Mouse (Mus musculus) hindbrain, embryonic 11.5 days (tissue): ENCODE measurements around the gene Rbfox1. TPM values are rescaled to one million over a fixed set of nuclear protein-coding genes. Genes with fewer than 3 reads are reported as not detected.

Source experiments
- ATAC-seq: fragments of 200-750 bp; cut with Nextera tagmentation; 2 replicates; pipeline ENCODE4 v1.8.0; 2017; ENCODE audit warnings: mild to moderate bottlenecking, moderate TSS enrichment, moderate library complexity; ENCODE audit not compliant: low FRiP score
- DNase-seq: peaks from one replicate; pipeline ENCODE4 v3.0.0-alpha.2; 2015; ENCODE audit warnings: low spot score
- H3K27ac ChIP-seq: fragments of 300-500 bp; sonication (generic); 2 replicates; pipeline ENCODE4 v1.5.1; 2014; ENCODE audit warnings: mild to moderate bottlenecking, low read depth, low read length
- H3K27me3 ChIP-seq: fragments of 300-500 bp; sonication (generic); 2 replicates; pipeline ENCODE4 v1.6.1; 2014; ENCODE audit warnings: mild to moderate bottlenecking, low read length, moderate library complexity, mixed read lengths; ENCODE audit not compliant: control insufficient read depth, insufficient read depth
- H3K36me3 ChIP-seq: fragments of 300-500 bp; sonication (generic); 2 replicates; pipeline ENCODE4 v1.6.1; 2014; ENCODE audit warnings: mild to moderate bottlenecking, low read length, moderate library complexity, mixed read lengths; ENCODE audit not compliant: control insufficient read depth, insufficient read depth
- H3K4me1 ChIP-seq: fragments of 300-500 bp; sonication (generic); replicated peaks from 2 replicates; pipeline ENCODE4 v1.6.1; 2014; ENCODE audit warnings: low read length, mixed read lengths; ENCODE audit not compliant: control insufficient read depth, insufficient read depth
- H3K4me2 ChIP-seq: fragments of 300-500 bp; sonication (generic); replicated peaks from 2 replicates; pipeline ENCODE4 v1.6.1; 2014; ENCODE audit warnings: mild to moderate bottlenecking, low read depth, low read length
- H3K4me3 ChIP-seq: fragments of 300-500 bp; sonication (generic); 2 replicates; pipeline ENCODE4 v1.5.1; 2014; ENCODE audit warnings: low read depth, low read length
- H3K9ac ChIP-seq: fragments of 300-500 bp; sonication (generic); 2 replicates; pipeline ENCODE4 v1.6.1; 2014; ENCODE audit warnings: low read depth, low read length
- H3K9me3 ChIP-seq: fragments of 300-500 bp; sonication (generic); 2 replicates; pipeline ENCODE4 v1.6.1; 2016; ENCODE audit warnings: low read length; ENCODE audit not compliant: control insufficient read depth
- WGBS: fragments of 180-500 bp; shearing (Covaris S2); extraction: QIAGEN DNeasy Blood & Tissue Kit; methylation state at CpG from one replicate; pipeline ENCODE4 v1.1.7; 2014; 5-methylcytosine and 5-hydroxymethylcytosine counted together
- polyA plus RNA-seq: library from polyadenylated mRNA; unstranded; fragments of >200 nt; fragmentation: Nextera tagmentation; extraction: Ambion mirVana; gene quantifications from 2 replicates; pipeline ENCODE4 v1.2.1, GENCODE M21; 2014

The Rbfox1 gene
- polyA plus RNA-seq, 1 experiment from 2014 or later = 20.3 TPM

- no peaks in the 10 kb centered on the region for H3K27me3 ChIP-seq
- DNase-seq (no peak), ATAC-seq (no peak)
- H3K9me3 ChIP-seq = no peaks in the 10 kb centered on the region
- H3K36me3 ChIP-seq = no peaks in the 10 kb centered on the region
- no peaks in the 10 kb centered on the region for H3K4me1 ChIP-seq
- no peak overlapping the region for H3K4me2 ChIP-seq
- no peak overlapping the region for H3K9ac ChIP-seq
- no peak overlapping the region for H3K27ac ChIP-seq
- WGBS = 41% methylated on average over 2 of the region's 2 CpGs
- no peak overlapping the region for H3K4me3 ChIP-seq
Measured at GRCm38 (mm10) chr16:6993180-6993579, 1108.0 kb downstream of the Rbfox1 start.

GRCm38 (mm10) chr16:6997109-6997508 lies 1112.0 kb downstream of the Rbfox1 start:
- Histone ChIP-seq H3K4me1 (no peaks in the 10 kb centered on the region), H3K27me3 (no peaks in the 10 kb centered on the region), H3K27ac (no peak overlapping the region), H3K4me2 (no peak overlapping the region), H3K4me3 (no peak overlapping the region), H3K36me3 (no peaks in the 10 kb centered on the region), H3K9me3 (no peaks in the 10 kb centered on the region), H3K9ac (no peak overlapping the region)
- DNase-seq = no peak
- 66% methylated on average over 4 of the region's 4 CpGs for WGBS
- no peak for ATAC-seq

- no peak for ATAC-seq
- no peaks in the 10 kb centered on the region for H3K27me3 ChIP-seq
- no peaks in the 10 kb centered on the region for H3K4me1 ChIP-seq
- no peak overlapping the region for H3K27ac ChIP-seq
- no peak overlapping the region for H3K9ac ChIP-seq
- H3K36me3 ChIP-seq = no peaks in the 10 kb centered on the region
- WGBS = 80% methylated on average over 7 of the region's 7 CpGs
- H3K4me2 ChIP-seq = no peak overlapping the region
- H3K9me3 ChIP-seq = no peaks in the 10 kb centered on the region
- no peak for DNase-seq
- H3K4me3 ChIP-seq = no peak overlapping the region
Measured at GRCm38 (mm10) chr16:6997834-6998233, 1112.7 kb downstream of the Rbfox1 start.

- Histone ChIP-seq H3K9me3 (no peaks in the 10 kb centered on the region), H3K27me3 (no peaks in the 10 kb centered on the region), H3K27ac (no peak overlapping the region), H3K4me3 (no peak overlapping the region), H3K36me3 (no peaks in the 10 kb centered on the region), H3K4me2 (no peak overlapping the region), H3K4me1 (no peaks in the 10 kb centered on the region), H3K9ac (no peak overlapping the region)
- ATAC-seq (no peak), DNase-seq (no peak)
- WGBS = 92% methylated on average over 3 of the region's 3 CpGs
Measured at GRCm38 (mm10) chr16:7004565-7004964, 1119.4 kb downstream of the Rbfox1 start.

- ATAC-seq (no peak), DNase-seq (peak; percentile 76)
- Histone ChIP-seq H3K4me1 (no peaks in the 10 kb centered on the region), H3K9ac (no peak overlapping the region), H3K9me3 (no peaks in the 10 kb centered on the region), H3K4me2 (no peak overlapping the region), H3K27ac (no peak overlapping the region), H3K27me3 (no peaks in the 10 kb centered on the region), H3K4me3 (no peak overlapping the region), H3K36me3 (no peaks in the 10 kb centered on the region)
- WGBS = 17% methylated on average over 3 of the region's 3 CpGs
Measured at GRCm38 (mm10) chr16:7005478-7005877, 1120.3 kb downstream of the Rbfox1 start.

- H3K27me3 ChIP-seq = no peaks in the 10 kb centered on the region
- H3K36me3 ChIP-seq = no peaks in the 10 kb centered on the region
- no peaks in the 10 kb centered on the region for H3K9me3 ChIP-seq
- no peaks in the 10 kb centered on the region for H3K4me1 ChIP-seq
- ATAC-seq (no peak), DNase-seq (no peak)
- WGBS = 86% methylated on average over 7 of the region's 7 CpGs
- H3K4me3 ChIP-seq = no peak overlapping the region
- H3K27ac ChIP-seq = no peak overlapping the region
- H3K4me2 ChIP-seq = no peak overlapping the region
- no peak overlapping the region for H3K9ac ChIP-seq
Measured at GRCm38 (mm10) chr16:7017310-7017709, 1132.2 kb downstream of the Rbfox1 start.

- DNase-seq (no peak), ATAC-seq (no peak)
- 87% methylated on average over 5 of the region's 5 CpGs for WGBS
- no peaks in the 10 kb centered on the region; the same call in 1 of the 2 replicates for H3K4me1 ChIP-seq
- H3K27ac ChIP-seq = no peak overlapping the region
- H3K9me3 ChIP-seq = no peaks in the 10 kb centered on the region
- H3K4me3 ChIP-seq = no peak overlapping the region
- H3K9ac ChIP-seq = no peak overlapping the region
- H3K4me2 ChIP-seq = no peak overlapping the region
- peaks cover 5% of the 10 kb centered on the region; the same call in 1 of the 2 replicates for H3K27me3 ChIP-seq
- H3K36me3 ChIP-seq = no peaks in the 10 kb centered on the region
Measured at GRCm38 (mm10) chr16:7034231-7034630, 1149.1 kb downstream of the Rbfox1 start.

GRCm38 (mm10) chr16:7036566-7036965 lies 1151.4 kb downstream of the Rbfox1 start:
- no peak overlapping the region for H3K27ac ChIP-seq
- no peaks in the 10 kb centered on the region for H3K36me3 ChIP-seq
- peaks cover 5% of the 10 kb centered on the region; the same call in 1 of the 2 replicates for H3K27me3 ChIP-seq
- H3K9me3 ChIP-seq = no peaks in the 10 kb centered on the region
- WGBS = 61% methylated on average over 3 of the region's 3 CpGs
- no peak overlapping the region for H3K4me3 ChIP-seq
- DNase-seq (no peak), ATAC-seq (no peak)
- no peak overlapping the region for H3K4me2 ChIP-seq
- H3K4me1 ChIP-seq = no peaks in the 10 kb centered on the region; the same call in 1 of the 2 replicates
- H3K9ac ChIP-seq = no peak overlapping the region

- no peak for DNase-seq
- H3K36me3 ChIP-seq = no peaks in the 10 kb centered on the region
- ATAC-seq = no peak
- H3K4me2 ChIP-seq = no peak overlapping the region
- H3K9me3 ChIP-seq = no peaks in the 10 kb centered on the region
- H3K4me1 ChIP-seq = no peaks in the 10 kb centered on the region; the same call in 1 of the 2 replicates
- H3K9ac ChIP-seq = no peak overlapping the region
- H3K27ac ChIP-seq = no peak overlapping the region
- WGBS = 53% methylated on average over 8 of the region's 8 CpGs
- H3K27me3 ChIP-seq = peaks cover 5% of the 10 kb centered on the region; the same call in 1 of the 2 replicates
- H3K4me3 ChIP-seq = no peak overlapping the region
Measured at GRCm38 (mm10) chr16:7036988-7037387, 1151.8 kb downstream of the Rbfox1 start.
